Mouse (Mus musculus) lung, postnatal 14 days (tissue): ENCODE results near the gene Gm28434.

Experiments used
- DNase-seq: peaks from one replicate; pipeline ENCODE4 v3.0.0; 2021

Gene Gm28434

DNA sequence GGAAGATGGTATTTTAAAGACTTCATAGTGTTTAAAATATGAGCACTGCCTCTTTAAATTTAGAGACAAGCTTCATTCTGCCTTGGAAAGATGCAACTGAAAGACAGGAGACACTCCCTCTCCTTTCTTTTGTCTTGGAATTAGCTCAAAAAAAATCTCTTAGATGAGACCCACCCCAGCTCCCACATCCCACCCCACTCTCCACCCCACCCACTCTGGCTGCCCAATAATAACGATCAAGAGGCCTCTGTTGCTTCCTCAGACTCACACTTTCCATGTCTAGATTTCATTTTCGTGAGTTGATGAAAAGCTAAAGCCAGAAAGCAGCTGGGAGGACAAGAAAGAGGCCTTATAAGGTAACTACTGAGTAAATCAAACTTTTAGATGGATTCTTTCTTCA is at the start of gene Gm28434, which contains the start of gene 2310003L06Rik:
Gene Gm28434 (plus strand): TSS at position 317 of the 400 bp plus-strand sequence.
Gene 2310003L06Rik (plus strand): TSS at position 259 of the 400 bp plus-strand sequence.
- no peak for DNase-seq

DNA sequence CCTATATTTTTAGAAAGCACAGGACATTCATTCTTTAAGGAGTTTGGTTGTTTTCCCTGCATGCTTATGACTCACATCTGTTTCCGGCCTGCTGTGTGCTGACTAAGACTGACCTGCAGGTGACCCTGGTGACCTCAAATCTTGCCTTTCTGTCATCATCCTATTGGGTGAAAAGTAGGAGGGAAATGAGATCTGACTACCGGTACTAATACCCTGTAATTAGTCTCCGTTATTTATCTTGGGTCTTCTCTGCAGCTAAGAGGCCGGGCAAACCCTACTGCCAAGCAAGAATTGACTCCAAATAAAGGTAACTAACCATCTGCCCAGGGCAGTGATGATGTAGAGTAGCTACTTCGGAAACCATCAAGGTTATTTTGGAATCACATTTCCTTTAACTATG is 43.9 kb upstream of the Gm28434 start, which contains the start of gene Csn3:
Gene Csn3 (plus strand): TSS at position 208 of the 400 bp plus-strand sequence.
- DNase-seq = no peak

DNA sequence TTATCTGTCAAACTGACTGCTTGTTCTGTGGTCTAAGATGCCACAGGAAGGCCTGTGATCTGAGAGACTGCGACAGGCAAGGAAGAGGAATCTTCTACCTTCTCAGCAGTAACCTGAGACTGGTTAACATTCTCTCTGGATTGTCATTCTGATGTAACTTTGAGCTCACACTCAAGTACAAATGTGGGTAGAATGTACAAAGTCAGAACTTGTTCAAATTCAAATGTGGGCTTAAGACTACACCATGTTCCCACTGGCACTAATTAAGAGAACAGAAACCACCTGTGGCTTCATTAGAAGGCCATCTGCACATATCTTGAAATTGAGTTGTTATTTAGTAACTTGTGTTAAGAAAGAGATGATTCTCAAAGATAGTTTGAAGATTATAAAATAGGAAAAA is 37.7 kb upstream of the Gm28434 start:
- DNase-seq = no peak

GRCm38 (mm10) chr5:87940752-87941151 is 28.6 kb upstream of the Gm28434 start:
- DNase-seq = no peak

DNA sequence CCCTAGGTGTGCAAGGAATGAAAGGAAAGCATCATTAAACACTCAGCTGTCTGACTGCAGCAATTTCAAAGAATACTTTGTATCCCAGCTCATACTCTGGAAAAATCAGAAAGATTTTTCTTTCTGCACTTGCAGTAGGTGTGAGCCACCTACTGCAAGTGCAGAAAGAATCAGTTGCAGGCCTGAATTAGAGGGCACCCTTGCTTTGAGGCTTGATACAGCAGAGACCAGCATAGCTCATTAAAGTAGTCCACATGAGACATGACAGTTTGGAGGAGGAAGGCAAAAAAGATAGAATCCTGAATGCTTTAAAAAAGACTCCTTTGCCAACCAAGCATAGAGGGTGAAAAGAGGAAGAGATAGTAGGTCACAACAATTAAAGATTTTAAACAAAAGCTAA is 26.8 kb upstream of the Gm28434 start:
- no peak for DNase-seq

DNA sequence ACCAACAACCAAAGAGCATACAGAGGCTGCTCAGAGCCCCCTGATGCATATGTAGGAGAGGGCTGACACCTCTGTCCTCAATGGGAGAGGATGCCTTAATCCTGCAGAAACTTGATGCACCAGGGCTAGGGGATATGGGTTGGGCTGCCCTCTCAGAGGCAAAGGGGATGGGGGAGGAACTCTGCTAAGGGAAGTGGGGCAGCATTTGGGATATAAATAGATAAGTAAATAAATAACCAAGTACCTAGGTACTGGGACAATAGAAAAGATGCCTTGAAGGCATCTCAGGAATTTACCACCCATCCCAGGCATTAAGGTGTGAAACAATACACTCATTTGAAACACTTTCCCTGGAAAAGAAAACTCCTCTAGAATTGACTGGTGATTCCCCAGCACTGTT is 17.5 kb upstream of the Gm28434 start:
- DNase-seq = no peak

DNA sequence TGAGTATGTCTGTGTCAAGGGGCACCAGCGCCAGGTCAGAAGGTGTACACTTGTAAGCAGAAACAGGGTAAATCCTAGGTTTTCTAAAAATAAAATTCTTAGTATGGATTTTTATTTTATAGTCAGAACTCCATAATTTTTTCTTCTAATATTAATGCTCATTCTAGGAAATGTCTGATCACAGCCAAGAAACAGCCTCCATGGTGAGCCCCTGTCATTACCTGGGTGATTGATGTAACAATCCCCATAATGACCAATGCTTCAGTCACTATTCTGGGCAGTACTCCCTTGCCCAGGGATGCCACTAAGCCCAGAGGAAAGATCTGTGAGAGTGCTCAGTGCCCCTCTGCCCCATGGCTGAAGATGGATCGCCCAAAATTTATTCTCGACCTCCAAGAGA is 9.8 kb downstream of the Gm28434 start, which contains the start of gene Cabs1:
Gene Cabs1 (plus strand): TSS at position 301 of the 400 bp plus-strand sequence.
- no peak for DNase-seq

- no peak for DNase-seq
Observed at GRCm38 (mm10) chr5:87982468-87983214, 13.3 kb downstream of the Gm28434 start.

DNA sequence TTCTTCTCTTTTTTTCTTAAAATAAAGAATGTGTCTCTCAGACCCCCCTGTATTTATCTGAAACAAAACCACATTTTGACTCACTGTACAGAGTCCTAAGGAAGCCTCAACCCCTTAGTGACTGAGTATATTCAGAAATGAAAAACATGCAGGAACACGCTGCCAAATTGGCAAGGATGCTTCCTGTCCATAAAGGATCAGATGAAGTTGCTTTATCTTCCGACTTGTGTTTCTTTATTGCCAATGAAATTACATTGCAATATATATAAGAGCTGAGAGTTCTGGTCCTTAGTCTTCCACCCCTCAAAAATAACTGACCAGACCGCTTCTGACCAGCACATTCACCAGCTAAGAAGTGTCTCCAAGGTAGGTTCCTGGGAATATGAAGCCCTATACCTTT is 32.9 kb downstream of the Gm28434 start, which contains the start of gene Smr3a:
Gene Smr3a (plus strand): TSS at position 301 of the 400 bp plus-strand sequence.
- DNase-seq = no peak

GRCm38 (mm10) chr5:88005241-88005640 is 35.9 kb downstream of the Gm28434 start:
- DNase-seq = no peak
